Mouse (Mus musculus) MEL (cell line): Measurements from ENCODE around the gene Cdr2l.

Source experiments
- CTCF ChIP-seq, 3 experiments: IDR thresholded peaks in 2 of 3; conservative IDR thresholded peaks in 1 of 3; 2 replicates each; pipeline ENCODE4 v1.5.1; 2011 to 2012; ENCODE audit warnings: low read length in 3 of 3, low read depth in 2 of 3, mild to moderate bottlenecking in 2 of 3, improper control_type of control experiment in 1 of 3, inconsistent platforms in 1 of 3, mixed read lengths in 1 of 3, moderate library complexity in 1 of 3; ENCODE audit not compliant: control insufficient read depth in 1 of 3, insufficient read depth in 1 of 3, poor library complexity in 1 of 3, severe bottlenecking in 1 of 3
- EP300 ChIP-seq, 2 experiments: IDR thresholded peaks; 2 replicates each; pipeline ENCODE4 v1.6.1; 2011; ENCODE audit warnings: improper control_type of control experiment in 2 of 2, low read length in 2 of 2, low read depth in 1 of 2, mild to moderate bottlenecking in 1 of 2
- ETS1 ChIP-seq: IDR thresholded peaks from 2 replicates; pipeline ENCODE4 v1.6.1; 2012; ENCODE audit warnings: low read depth, mild to moderate bottlenecking, inconsistent platforms, low read length, improper control_type of control experiment, moderate library complexity
- GATA1 ChIP-seq: IDR thresholded peaks from 2 replicates; pipeline ENCODE4 v1.6.1; 2011; ENCODE audit warnings: low read depth, low read length, improper control_type of control experiment
- KAT2A ChIP-seq: conservative IDR thresholded peaks from 2 replicates; pipeline ENCODE4 v1.6.1; 2012; ENCODE audit warnings: low read depth, low read length, improper control_type of control experiment, inconsistent platforms
- NRF1 ChIP-seq: IDR thresholded peaks from 2 replicates; pipeline ENCODE4 v1.6.1; 2014; ENCODE audit warnings: low read depth, mild to moderate bottlenecking, inconsistent platforms, low read length, improper control_type of control experiment, moderate library complexity; ENCODE audit not compliant: poor library complexity, insufficient read depth, severe bottlenecking
- POLR2A ChIP-seq, 2 experiments: IDR thresholded peaks; 2 replicates each; pipeline ENCODE4 v1.6.1; 2011 to 2012; ENCODE audit warnings: low read length in 2 of 2, mild to moderate bottlenecking in 2 of 2, control low read depth in 1 of 2, improper control_type of control experiment in 1 of 2, low read depth in 1 of 2, moderate library complexity in 1 of 2; ENCODE audit not compliant: control insufficient read depth in 1 of 2, insufficient read depth in 1 of 2, poor library complexity in 1 of 2
- RCOR1 ChIP-seq: IDR thresholded peaks from 2 replicates; pipeline ENCODE4 v1.6.1; 2012; ENCODE audit warnings: low read depth, mild to moderate bottlenecking, inconsistent platforms, low read length, improper control_type of control experiment
- SMC3 ChIP-seq: IDR thresholded peaks from 2 replicates; pipeline ENCODE4 v1.6.1; 2011; ENCODE audit warnings: low read depth, low read length, improper control_type of control experiment
- TCF12 ChIP-seq: IDR thresholded peaks from 2 replicates; pipeline ENCODE4 v1.6.1; 2014; ENCODE audit warnings: low read depth, mild to moderate bottlenecking, inconsistent platforms, low read length, improper control_type of control experiment, moderate library complexity
- USF1 ChIP-seq: IDR thresholded peaks from 2 replicates; pipeline ENCODE4 v1.6.1; 2014; ENCODE audit warnings: low read depth, mild to moderate bottlenecking, inconsistent platforms, low read length, improper control_type of control experiment, moderate library complexity
- ZKSCAN1 ChIP-seq: IDR thresholded peaks from 2 replicates; pipeline ENCODE4 v1.6.1; 2012; ENCODE audit warnings: low read depth, mild to moderate bottlenecking, inconsistent platforms, low read length, improper control_type of control experiment, moderate library complexity

- TF ChIP-seq CTCF (IDR thresholded peaks at IDR 0.05 in 2 of 3, conservative IDR thresholded peaks at IDR 0.05 in 1 of 3; ENCODE audit: control insufficient read depth in 1 of 3, insufficient read depth in 1 of 3, low read depth in 2 of 3, low read length in 3 of 3, poor library complexity in 1 of 3, severe bottlenecking in 1 of 3) (no peak), NRF1 (no peak), ZKSCAN1 (no peak), POLR2A (IDR thresholded peaks at IDR 0.05; ENCODE audit: control insufficient read depth in 1 of 2, insufficient read depth in 1 of 2, low read depth in 1 of 2, low read length in 2 of 2, poor library complexity in 1 of 2) (no peak), ETS1 (no peak), EP300 (IDR thresholded peaks at IDR 0.05; ENCODE audit: low read depth in 1 of 2, low read length in 2 of 2) (no peak), TCF12 (no peak), USF1 (no peak), SMC3 (no peak), KAT2A (no peak), GATA1 (no peak), RCOR1 (no peak)
Measured at GRCm38 (mm10) chr11:115374695-115375425, 6.9 kb upstream of the Cdr2l start.
